Mouse (Mus musculus): Measurements from ENCODE around the gene Pde4b.

Gene Pde4b

GRCm38 (mm10) chr4:102586787-102587186 lies 499.4 kb downstream of the Pde4b start:
- Histone ChIP-seq H3K4me3 (replicated peaks; ENCODE audit: low read length) (no peak overlapping the region), H3K27me3 (ENCODE audit: insufficient read depth, low read length) (no peaks in the 10 kb centered on the region), H3K4me1 (replicated peaks; ENCODE audit: low read depth, low read length) (peaks cover 11% of the 10 kb centered on the region), H3K9me3 (ENCODE audit: low read length) (no peaks in the 10 kb centered on the region), H3K36me3 (ENCODE audit: insufficient read depth, low read length) (no peaks in the 10 kb centered on the region)
- TF ChIP-seq NANOG (IDR thresholded peaks at IDR 0.05; ENCODE audit: borderline replicate concordance, low read length) (no peak), POU5F1 (IDR thresholded peaks at IDR 0.05; ENCODE audit: borderline replicate concordance, low read length) (no peak), CTCF (conservative IDR thresholded peaks at IDR 0.05; ENCODE audit: low read length) (no peak)

GRCm38 (mm10) chr4:102588668-102589455 lies 501.5 kb downstream of the Pde4b start:
- TF ChIP-seq POU5F1 (IDR thresholded peaks at IDR 0.05; ENCODE audit: borderline replicate concordance, low read length) (no peak), NANOG (IDR thresholded peaks at IDR 0.05; ENCODE audit: borderline replicate concordance, low read length) (no peak), CTCF (conservative IDR thresholded peaks at IDR 0.05; ENCODE audit: low read length) (no peak)
- H3K27me3 ChIP-seq (ENCODE audit: insufficient read depth, low read length), result no peaks in the 10 kb centered on the region

GRCm38 (mm10) chr4:102589537-102590031 lies 502.2 kb downstream of the Pde4b start:
- no peaks in the 10 kb centered on the region for H3K36me3 ChIP-seq (ENCODE audit: insufficient read depth, low read length)
- no peaks in the 10 kb centered on the region for H3K9me3 ChIP-seq (ENCODE audit: low read length)
- TF ChIP-seq NANOG (IDR thresholded peaks at IDR 0.05; ENCODE audit: borderline replicate concordance, low read length), result no peak
- no peak for TF ChIP-seq CTCF (conservative IDR thresholded peaks at IDR 0.05; ENCODE audit: low read length)
- no peak for TF ChIP-seq POU5F1 (IDR thresholded peaks at IDR 0.05; ENCODE audit: borderline replicate concordance, low read length)
- no peak overlapping the region for H3K4me3 ChIP-seq (replicated peaks; ENCODE audit: low read length)
- no peaks in the 10 kb centered on the region for H3K27me3 ChIP-seq (ENCODE audit: insufficient read depth, low read length)
- peaks cover 11% of the 10 kb centered on the region for H3K4me1 ChIP-seq (replicated peaks; ENCODE audit: low read depth, low read length)

More at GRCm38 (mm10) chr4:102588668-102589455, 501.5 kb downstream of the Pde4b start:
- Histone ChIP-seq H3K4me3 (replicated peaks; ENCODE audit: low read length) (no peak overlapping the region), H3K9me3 (ENCODE audit: low read length) (no peaks in the 10 kb centered on the region), H3K36me3 (ENCODE audit: insufficient read depth, low read length) (no peaks in the 10 kb centered on the region), H3K4me1 (replicated peaks; ENCODE audit: low read depth, low read length) (peaks cover 11% of the 10 kb centered on the region)

GRCm38 (mm10) chr4:102591798-102592197 lies 504.5 kb downstream of the Pde4b start:
- no peak for TF ChIP-seq POU5F1 (IDR thresholded peaks at IDR 0.05; ENCODE audit: borderline replicate concordance, low read length)
- TF ChIP-seq NANOG (IDR thresholded peaks at IDR 0.05; ENCODE audit: borderline replicate concordance, low read length), result no peak
- no peak for TF ChIP-seq CTCF (conservative IDR thresholded peaks at IDR 0.05; ENCODE audit: low read length)
- Histone ChIP-seq H3K4me3 (replicated peaks; ENCODE audit: low read length) (no peak overlapping the region), H3K4me1 (replicated peaks; ENCODE audit: low read depth, low read length) (peaks cover 11% of the 10 kb centered on the region), H3K27me3 (ENCODE audit: insufficient read depth, low read length) (no peaks in the 10 kb centered on the region), H3K9me3 (ENCODE audit: low read length) (no peaks in the 10 kb centered on the region), H3K36me3 (ENCODE audit: insufficient read depth, low read length) (no peaks in the 10 kb centered on the region)

GRCm38 (mm10) chr4:102592541-102592940 lies 505.2 kb downstream of the Pde4b start:
- TF ChIP-seq CTCF (conservative IDR thresholded peaks at IDR 0.05; ENCODE audit: low read length) (no peak), POU5F1 (IDR thresholded peaks at IDR 0.05; ENCODE audit: borderline replicate concordance, low read length) (no peak), NANOG (IDR thresholded peaks at IDR 0.05; ENCODE audit: borderline replicate concordance, low read length) (no peak)
- no peak overlapping the region for H3K4me3 ChIP-seq (replicated peaks; ENCODE audit: low read length)

GRCm38 (mm10) chr4:102593631-102594030 lies 506.3 kb downstream of the Pde4b start:
- H3K4me3 ChIP-seq (replicated peaks; ENCODE audit: low read length), result no peak overlapping the region
- no peaks in the 10 kb centered on the region for H3K27me3 ChIP-seq (ENCODE audit: insufficient read depth, low read length)
- H3K4me1 ChIP-seq (replicated peaks; ENCODE audit: low read depth, low read length), result peaks cover 11% of the 10 kb centered on the region
- no peaks in the 10 kb centered on the region for H3K9me3 ChIP-seq (ENCODE audit: low read length)
- TF ChIP-seq POU5F1 (IDR thresholded peaks at IDR 0.05; ENCODE audit: borderline replicate concordance, low read length), result no peak
- TF ChIP-seq NANOG (IDR thresholded peaks at IDR 0.05; ENCODE audit: borderline replicate concordance, low read length), result no peak
- no peak for TF ChIP-seq CTCF (conservative IDR thresholded peaks at IDR 0.05; ENCODE audit: low read length)
- no peaks in the 10 kb centered on the region for H3K36me3 ChIP-seq (ENCODE audit: insufficient read depth, low read length)

More at GRCm38 (mm10) chr4:102592541-102592940, 505.2 kb downstream of the Pde4b start:
- H3K27me3 ChIP-seq (ENCODE audit: insufficient read depth, low read length), result no peaks in the 10 kb centered on the region
- peaks cover 11% of the 10 kb centered on the region for H3K4me1 ChIP-seq (replicated peaks; ENCODE audit: low read depth, low read length)
- H3K36me3 ChIP-seq (ENCODE audit: insufficient read depth, low read length), result no peaks in the 10 kb centered on the region
- H3K9me3 ChIP-seq (ENCODE audit: low read length), result no peaks in the 10 kb centered on the region

- no peaks in the 10 kb centered on the region for H3K27me3 ChIP-seq (ENCODE audit: insufficient read depth, low read length)
Measured at GRCm38 (mm10) chr4:102594506-102594905, 507.2 kb downstream of the Pde4b start.

GRCm38 (mm10) chr4:102603968-102604367 lies 516.6 kb downstream of the Pde4b start:
- H3K36me3 ChIP-seq (ENCODE audit: insufficient read depth, low read length), result no peaks in the 10 kb centered on the region
- TF ChIP-seq POU5F1 (IDR thresholded peaks at IDR 0.05; ENCODE audit: borderline replicate concordance, low read length), result no peak
- no peak for TF ChIP-seq CTCF (conservative IDR thresholded peaks at IDR 0.05; ENCODE audit: low read length)
- TF ChIP-seq NANOG (IDR thresholded peaks at IDR 0.05; ENCODE audit: borderline replicate concordance, low read length), result no peak
- H3K4me1 ChIP-seq (replicated peaks; ENCODE audit: low read depth, low read length), result peaks cover 3% of the 10 kb centered on the region; the same call in 1 of the 2 replicates
- no peak overlapping the region for H3K4me3 ChIP-seq (replicated peaks; ENCODE audit: low read length)
- H3K27me3 ChIP-seq (ENCODE audit: insufficient read depth, low read length), result no peaks in the 10 kb centered on the region
- no peaks in the 10 kb centered on the region for H3K9me3 ChIP-seq (ENCODE audit: low read length)

More at GRCm38 (mm10) chr4:102594506-102594905, 507.2 kb downstream of the Pde4b start:
- Histone ChIP-seq H3K4me3 (replicated peaks; ENCODE audit: low read length) (no peak overlapping the region), H3K9me3 (ENCODE audit: low read length) (no peaks in the 10 kb centered on the region), H3K4me1 (replicated peaks; ENCODE audit: low read depth, low read length) (peaks cover 6% of the 10 kb centered on the region), H3K36me3 (ENCODE audit: insufficient read depth, low read length) (no peaks in the 10 kb centered on the region)
- TF ChIP-seq POU5F1 (IDR thresholded peaks at IDR 0.05; ENCODE audit: borderline replicate concordance, low read length), result no peak
- TF ChIP-seq CTCF (conservative IDR thresholded peaks at IDR 0.05; ENCODE audit: low read length), result no peak
- TF ChIP-seq NANOG (IDR thresholded peaks at IDR 0.05; ENCODE audit: borderline replicate concordance, low read length), result no peak
